Mouse (Mus musculus) urinary bladder, adult 18-20 months (tissue): ENCODE measurements around the gene Znfx1.
"Not testable (repeated sequence)": the region's sequence is repeated elsewhere in the genome, so short reads cannot be mapped to it uniquely, and the experiment has no call there.

Source experiments
- DNase-seq, 2 experiments: peaks; one replicate each; pipeline ENCODE4 v3.0.0; 2022; ENCODE audit warnings: low spot score in 2 of 2, mixed read lengths in 2 of 2

Gene Znfx1

GRCm38 (mm10) chr2:167053127-167053844, 9.5 kb downstream of the Znfx1 start:
- DNase-seq = no peak

- DNase-seq = no peak
These were observed 14.0 kb downstream of the Znfx1 start for GRCm38 (mm10) chr2:167048698-167049358.

GRCm38 (mm10) chr2:167048223-167048622, 14.6 kb downstream of the Znfx1 start:
- no peak for DNase-seq

GRCm38 (mm10) chr2:167043400-167044121, 19.3 kb downstream of the Znfx1 start:
- DNase-seq = no peak

- no peak for DNase-seq
These were observed 23.4 kb downstream of the Znfx1 start for GRCm38 (mm10) chr2:167039386-167039785.

GRCm38 (mm10) chr2:167038716-167039115, 24.1 kb downstream of the Znfx1 start:
- DNase-seq = no peak

- no peak for DNase-seq
These were observed 24.5 kb downstream of the Znfx1 start for GRCm38 (mm10) chr2:167038297-167038696.

- DNase-seq = no peak
These were observed 25.1 kb downstream of the Znfx1 start for GRCm38 (mm10) chr2:167037710-167038109.

- no peak for DNase-seq
These were observed 32.3 kb downstream of the Znfx1 start for GRCm38 (mm10) chr2:167030507-167030906.

GRCm38 (mm10) chr2:167028553-167028952, 34.3 kb downstream of the Znfx1 start:
- DNase-seq = no peak

GRCm38 (mm10) chr2:167019396-167019795, 43.4 kb downstream of the Znfx1 start:
- DNase-seq = no peak

GRCm38 (mm10) chr2:167015382-167015718, 47.5 kb downstream of the Znfx1 start:
- DNase-seq = no peak

GRCm38 (mm10) chr2:167014702-167015381, 48.0 kb downstream of the Znfx1 start, which contains the start of gene Ddx27:
Gene Ddx27, plus strand, starts transcription at chr2:167015193.
- DNase-seq = peak; percentile 89 to 93

GRCm38 (mm10) chr2:167010546-167010945, 52.3 kb downstream of the Znfx1 start:
- DNase-seq = no peak

GRCm38 (mm10) chr2:167009483-167009882, 53.3 kb downstream of the Znfx1 start:
- no peak for DNase-seq

- DNase-seq = not testable (repeated sequence)
These were observed 55.2 kb downstream of the Znfx1 start for GRCm38 (mm10) chr2:167007565-167007964.

- DNase-seq = no peak
These were observed 55.8 kb downstream of the Znfx1 start for GRCm38 (mm10) chr2:167007001-167007491.

GRCm38 (mm10) chr2:167006355-167006754, 56.5 kb downstream of the Znfx1 start:
- no peak for DNase-seq

- peak in 1 of 2 experiments; percentile 19 for DNase-seq
These were observed 58.5 kb downstream of the Znfx1 start for GRCm38 (mm10) chr2:167004099-167004854.

GRCm38 (mm10) chr2:167001486-167001885, 61.3 kb downstream of the Znfx1 start:
- DNase-seq = no peak

- DNase-seq = no peak
These were observed 66.3 kb downstream of the Znfx1 start for GRCm38 (mm10) chr2:166996533-166996894.
